Mouse (Mus musculus) CH12.LX (cell line): Measurements from ENCODE around the gene Sept10. TPM values are rescaled to one million over a fixed set of nuclear protein-coding genes. Genes with fewer than 3 reads are reported as not detected.

Experiments
- DNase-seq: peaks from one replicate; pipeline ENCODE4 v3.0.0-alpha.2; 2013; ENCODE audit errors: extremely low read depth
- H3K27ac ChIP-seq: 2 replicates; pipeline ENCODE4 v1.5.1; 2012; ENCODE audit warnings: low read depth, mild to moderate bottlenecking, control low read depth, moderate library complexity; ENCODE audit not compliant: insufficient read depth
- H3K27me3 ChIP-seq: replicated peaks from 2 replicates; pipeline ENCODE3; 2012; ENCODE audit warnings: inconsistent platforms
- H3K36me3 ChIP-seq, 2 experiments: replicated peaks in 1 of 2; 2 replicates each; pipeline versions ENCODE3 to v1.6.1; 2012; ENCODE audit warnings: inconsistent platforms in 1 of 2, low read length in 1 of 2, mild to moderate bottlenecking in 1 of 2, mixed read lengths in 1 of 2, moderate library complexity in 1 of 2; ENCODE audit not compliant: control insufficient read depth in 1 of 2, insufficient read depth in 1 of 2
- H3K4me1 ChIP-seq, 2 experiments: 2 replicates each; pipeline ENCODE4 v1.6.1; 2012; ENCODE audit warnings: inconsistent platforms in 1 of 2, moderate library complexity in 1 of 2; ENCODE audit not compliant: insufficient read depth in 2 of 2, control insufficient read depth in 1 of 2
- H3K4me2 ChIP-seq: 2 replicates; pipeline ENCODE4 v1.6.1; 2012; ENCODE audit warnings: low read depth, mild to moderate bottlenecking, control low read depth; ENCODE audit not compliant: poor library complexity, insufficient read depth, severe bottlenecking
- H3K4me3 ChIP-seq, 3 experiments: fragments of 150-350 bp in 1 of 3; sonication (generic) in 1 of 3; replicated peaks in 1 of 3; 2 replicates each; pipeline versions ENCODE3 to v1.5.1; 2011 to 2012; ENCODE audit warnings: low read depth in 2 of 3, low read length in 2 of 3, mild to moderate bottlenecking in 2 of 3, moderate library complexity in 2 of 3, control low read depth in 1 of 3, improper control_type of control experiment in 1 of 3, inconsistent platforms in 1 of 3, mixed read lengths in 1 of 3; ENCODE audit not compliant: poor library complexity in 1 of 3
- H3K79me2 ChIP-seq: replicated peaks from 2 replicates; pipeline ENCODE4 v1.6.1; 2012; ENCODE audit warnings: mild to moderate bottlenecking, moderate library complexity; ENCODE audit not compliant: control insufficient read depth, poor library complexity, insufficient read depth, severe bottlenecking; ENCODE audit errors: extremely low read depth
- H3K9ac ChIP-seq: 2 replicates; pipeline ENCODE4 v1.6.1; 2012; ENCODE audit warnings: low read depth, mild to moderate bottlenecking, control low read depth, moderate library complexity; ENCODE audit not compliant: insufficient read depth
- H3K9me3 ChIP-seq: replicated peaks from 2 replicates; pipeline ENCODE3; 2012; ENCODE audit warnings: low read length, inconsistent platforms, mixed read lengths
- BHLHE40 ChIP-seq: IDR thresholded peaks from 2 replicates; pipeline ENCODE4 v1.6.1; 2011; ENCODE audit warnings: mild to moderate bottlenecking, low read depth, low read length, improper control_type of control experiment
- CTCF ChIP-seq, 2 experiments: IDR thresholded peaks in 1 of 2; conservative IDR thresholded peaks in 1 of 2; 2 replicates each; pipeline ENCODE4 v1.5.1; 2011 to 2012; ENCODE audit warnings: low read depth in 2 of 2, low read length in 2 of 2, improper control_type of control experiment in 1 of 2, inconsistent platforms in 1 of 2, mild to moderate bottlenecking in 1 of 2, moderate library complexity in 1 of 2
- E2F4 ChIP-seq: IDR thresholded peaks from 2 replicates; pipeline ENCODE4 v1.6.1; 2011; ENCODE audit warnings: low read depth, low read length, improper control_type of control experiment; ENCODE audit not compliant: insufficient replicate concordance
- HCFC1 ChIP-seq: IDR thresholded peaks from 2 replicates; pipeline ENCODE4 v1.6.1; 2012; ENCODE audit warnings: low read depth, mild to moderate bottlenecking, inconsistent platforms, low read length, improper control_type of control experiment
- IRF4 ChIP-seq: IDR thresholded peaks from 2 replicates; pipeline ENCODE4 v1.6.1; 2014; ENCODE audit warnings: low read depth, mild to moderate bottlenecking, inconsistent platforms, low read length, improper control_type of control experiment
- JUND ChIP-seq: conservative IDR thresholded peaks from 2 replicates; pipeline ENCODE4 v1.6.1; 2011; ENCODE audit warnings: low read depth, low read length, improper control_type of control experiment
- MAFK ChIP-seq: IDR thresholded peaks from 2 replicates; pipeline ENCODE4 v1.6.1; 2011; ENCODE audit warnings: low read length, improper control_type of control experiment; ENCODE audit not compliant: insufficient replicate concordance
- MEF2A ChIP-seq: IDR thresholded peaks from 2 replicates; pipeline ENCODE4 v1.6.1; 2014; ENCODE audit warnings: low read depth, mild to moderate bottlenecking, inconsistent platforms, low read length, improper control_type of control experiment, borderline replicate concordance
- MYC ChIP-seq: IDR thresholded peaks from 2 replicates; pipeline ENCODE4 v1.6.1; 2011; ENCODE audit warnings: low read depth, mild to moderate bottlenecking, improper control_type of control experiment, low read length
- NELFE ChIP-seq: IDR thresholded peaks from 2 replicates; pipeline ENCODE4 v1.6.1; 2011; ENCODE audit warnings: low read depth, low read length, improper control_type of control experiment
- NRF1 ChIP-seq: IDR thresholded peaks from 2 replicates; pipeline ENCODE4 v1.6.1; 2014; ENCODE audit warnings: low read depth, mild to moderate bottlenecking, inconsistent platforms, low read length, improper control_type of control experiment, moderate library complexity
- RAD21 ChIP-seq: IDR thresholded peaks from 2 replicates; pipeline ENCODE4 v1.6.1; 2011; ENCODE audit warnings: low read depth, mild to moderate bottlenecking, low read length, improper control_type of control experiment, moderate library complexity
- RCOR1 ChIP-seq: conservative IDR thresholded peaks from 2 replicates; pipeline ENCODE4 v1.6.1; 2012; ENCODE audit warnings: low read depth, mild to moderate bottlenecking, inconsistent platforms, low read length, improper control_type of control experiment
- SMC3 ChIP-seq: IDR thresholded peaks from 2 replicates; pipeline ENCODE4 v1.6.1; 2011; ENCODE audit warnings: low read depth, low read length, improper control_type of control experiment
- UBTF ChIP-seq: IDR thresholded peaks from 2 replicates; pipeline ENCODE4 v1.6.1; 2012; ENCODE audit warnings: low read depth, mild to moderate bottlenecking, inconsistent platforms, low read length, improper control_type of control experiment, moderate library complexity
- ZC3H11A ChIP-seq: IDR thresholded peaks from 2 replicates; pipeline ENCODE4 v1.6.1; 2012; ENCODE audit warnings: low read depth, mild to moderate bottlenecking, inconsistent platforms, low read length, improper control_type of control experiment
- ZNF384 ChIP-seq: IDR thresholded peaks from 2 replicates; pipeline ENCODE4 v1.6.1; 2012; ENCODE audit warnings: low read depth, low read length, improper control_type of control experiment, inconsistent platforms
- dilution Hi-C: fragments of 300-500 bp; cut with MboI; formaldehyde crosslinking; loops from 2 replicates; pipeline ENCODE4 v1.14.3; 2020; ENCODE audit warnings: low sequenced_read_pairs; ENCODE audit not compliant: extremely low pct_unique_long_range_greater_than_20kb, extremely low pct_ligation_motif_present
- in situ Hi-C: fragments of 300-500 bp; cut with MboI; formaldehyde crosslinking; loops from 3 replicates; pipeline ENCODE4 v1.14.3; 2019; ENCODE audit warnings: low sequenced_read_pairs, low pct_ligation_motif_present, low pct_unique_long_range_greater_than_20kb, mixed read lengths
- polyA plus RNA-seq: library from polyadenylated mRNA; unstranded; fragments of >175 nt; gene quantifications from 2 replicates; pipeline ENCODE4 v1.2.1, GENCODE M21; 2012; ENCODE audit warnings: low read depth; ENCODE audit not compliant: insufficient read length
- total RNA-seq, 2 experiments: library from RNA; depleted of rRNA; stranded (reverse); fragments of 300-350 nt in 1 of 2; fragments of >200 nt in 1 of 2; gene quantifications; 2 replicates each; pipeline ENCODE4 v1.2.3; 2012 to 2014

Sept10 gene
- total and polyA plus RNA-seq, 3 experiments: 6.9 to 13.1 (median 10.3) TPM

- no peak for TF ChIP-seq ZC3H11A
- TF ChIP-seq RAD21: no peak
- TF ChIP-seq UBTF: no peak
- TF ChIP-seq ZNF384: no peak
- no peak for TF ChIP-seq NELFE
- no peak for TF ChIP-seq NRF1
- no peak for TF ChIP-seq BHLHE40
- TF ChIP-seq MEF2A: no peak
- TF ChIP-seq E2F4: no peak
- TF ChIP-seq JUND: no peak
- TF ChIP-seq MAFK: no peak
- TF ChIP-seq HCFC1: no peak
- no peak for TF ChIP-seq IRF4
- H3K9ac ChIP-seq: no peak overlapping the region
- dilution Hi-C loops: no loop called here
- peaks cover 9 to 10% of the 10 kb centered on the region in 2 experiments; a peak in 3 of 4 replicates for H3K4me1 ChIP-seq
- H3K4me2 ChIP-seq: no peak overlapping the region
- H3K79me2 ChIP-seq: no peaks in the 10 kb centered on the region
- H3K9me3 ChIP-seq: peaks cover 6% of the 10 kb centered on the region
- H3K36me3 ChIP-seq: no peaks in the 10 kb centered on the region
- in situ Hi-C loops: loop anchor here (5.0 kb wide), 1 partner anchor 35 kb away; no protein-coding TSS in a partner anchor
- H3K27me3 ChIP-seq: no peaks in the 10 kb centered on the region
- no peak overlapping the region for H3K27ac ChIP-seq
- no peak overlapping the region for H3K4me3 ChIP-seq
- DNase-seq: no peak
These were observed 108.9 kb downstream of the Sept10 start for GRCm38 (mm10) chr10:59112755-59113154.

GRCm38 (mm10) chr10:59110386-59110785 lies 111.3 kb downstream of the Sept10 start:
- dilution Hi-C loops: no loop called here
- Histone ChIP-seq H3K79me2 (no peaks in the 10 kb centered on the region), H3K9me3 (peaks cover 6% of the 10 kb centered on the region), H3K27ac (no peak overlapping the region), H3K27me3 (no peaks in the 10 kb centered on the region), H3K4me3 (no peak overlapping the region)
- no peak for DNase-seq
- TF ChIP-seq RAD21 (no peak), MEF2A (no peak)
- TF ChIP-seq, all 38 proteins: peak for 0
- no peak overlapping the region for H3K9ac ChIP-seq
- no peaks in the 10 kb centered on the region for H3K36me3 ChIP-seq
- H3K4me1 ChIP-seq: peaks cover 7% of the 10 kb centered on the region in 2 experiments; a peak in 3 of 4 replicates
- in situ Hi-C loops: loop anchor here (5.0 kb wide), 1 partner anchor 37 kb away; no protein-coding TSS in a partner anchor
- H3K4me2 ChIP-seq: no peak overlapping the region

GRCm38 (mm10) chr10:59109015-59109414 lies 112.6 kb downstream of the Sept10 start:
- dilution Hi-C loops (no loop called here), in situ Hi-C loops (no loop called here)
- H3K36me3 ChIP-seq: no peaks in the 10 kb centered on the region
- H3K9me3 ChIP-seq: peaks cover 6% of the 10 kb centered on the region
- TF ChIP-seq SMC3 (peak; percentile 85), CTCF (conservative IDR thresholded peaks at IDR 0.05 in 1 of 2, IDR thresholded peaks at IDR 0.05 in 1 of 2; ENCODE audit: low read depth in 2 of 2, low read length in 2 of 2) (peak; percentile 89 to 92), MYC (0 out of 2 replicates have a peak, but pooled peaks have one; percentile 58), ZC3H11A (peak; percentile 40; the same call in 1 of the 2 replicates), RAD21 (peak; percentile 87), RCOR1 (no peak)
- no peak overlapping the region for H3K4me2 ChIP-seq
- no peak overlapping the region for H3K9ac ChIP-seq
- no peaks in the 10 kb centered on the region for H3K79me2 ChIP-seq
- no peak overlapping the region for H3K27ac ChIP-seq
- no peaks in the 10 kb centered on the region for H3K27me3 ChIP-seq
- DNase-seq: peak; percentile 79
- no peak overlapping the region for H3K4me3 ChIP-seq
- H3K4me1 ChIP-seq: peaks cover 7% of the 10 kb centered on the region in 2 experiments; a peak in 3 of 4 replicates
